Mouse (Mus musculus) testis, adult 2 months (tissue): Measurements from ENCODE around the gene Sim1.

Experiments used
- CTCF ChIP-seq: fragments of 200-500 bp; IDR thresholded peaks from 2 replicates; pipeline ENCODE4 v1.5.1; 2012; ENCODE audit warnings: low read depth, mild to moderate bottlenecking, inconsistent platforms, low read length, moderate library complexity; ENCODE audit not compliant: control insufficient read depth, insufficient read depth, insufficient replicate concordance
- POLR2A ChIP-seq: fragments of 200-500 bp; IDR thresholded peaks from 2 replicates; pipeline ENCODE4 v1.6.1; 2012; ENCODE audit warnings: low read depth, mild to moderate bottlenecking, inconsistent platforms, low read length, moderate library complexity; ENCODE audit not compliant: control insufficient read depth

GRCm38 (mm10) chr10:50935673-50936072 is 41.1 kb downstream of the Sim1 start:
- no peak for TF ChIP-seq POLR2A
- TF ChIP-seq CTCF = no peak
